Mouse (Mus musculus): ENCODE results near the gene Prnd. TPM values are rescaled to one million over a fixed set of nuclear protein-coding genes. Genes with fewer than 3 reads are reported as not detected.

The Prnd gene
- polyA plus RNA-seq, 1 experiment from 2014 or later: 22.7 TPM

GRCm38 (mm10) chr2:131987950-131988349, 37.3 kb downstream of the Prnd start:
- WGBS: 53% methylated on average over 3 of the region's 3 CpGs
- Histone ChIP-seq H3K27ac (ENCODE audit: low read length) (no peak overlapping the region), H3K27me3 (ENCODE audit: control insufficient read depth, insufficient read depth, low read length) (no peaks in the 10 kb centered on the region), H3K36me3 (ENCODE audit: control insufficient read depth, insufficient read depth) (no peaks in the 10 kb centered on the region), H3K4me3 (ENCODE audit: low read length) (no peak overlapping the region), H3K4me2 (ENCODE audit: low read depth, low read length) (no peak overlapping the region), H3K4me1 (ENCODE audit: control insufficient read depth, insufficient read depth, low read length) (peaks cover 5% of the 10 kb centered on the region; the same call in 1 of the 2 replicates), H3K9me3 (replicated peaks; ENCODE audit: control insufficient read depth, low read length) (no peaks in the 10 kb centered on the region), H3K9ac (ENCODE audit: low read length) (no peak overlapping the region)
- ATAC-seq (replicated peaks; ENCODE audit: extremely low read depth, insufficient read depth, low FRiP score): no peak

GRCm38 (mm10) chr2:131988550-131988949, 37.9 kb downstream of the Prnd start:
- Histone ChIP-seq H3K4me2 (ENCODE audit: low read depth, low read length) (no peak overlapping the region), H3K9me3 (replicated peaks; ENCODE audit: control insufficient read depth, low read length) (no peaks in the 10 kb centered on the region), H3K9ac (ENCODE audit: low read length) (no peak overlapping the region), H3K4me3 (ENCODE audit: low read length) (no peak overlapping the region), H3K27me3 (ENCODE audit: control insufficient read depth, insufficient read depth, low read length) (no peaks in the 10 kb centered on the region), H3K27ac (ENCODE audit: low read length) (no peak overlapping the region), H3K4me1 (ENCODE audit: control insufficient read depth, insufficient read depth, low read length) (peaks cover 8% of the 10 kb centered on the region), H3K36me3 (ENCODE audit: control insufficient read depth, insufficient read depth) (no peaks in the 10 kb centered on the region)
- 67% methylated on average over 2 of the region's 2 CpGs for WGBS
- ATAC-seq (replicated peaks; ENCODE audit: extremely low read depth, insufficient read depth, low FRiP score): no peak

GRCm38 (mm10) chr2:131992487-131992886, 41.8 kb downstream of the Prnd start:
- H3K4me1 ChIP-seq (ENCODE audit: control insufficient read depth, insufficient read depth, low read length): peaks cover 12% of the 10 kb centered on the region
- H3K9me3 ChIP-seq (replicated peaks; ENCODE audit: control insufficient read depth, low read length): no peaks in the 10 kb centered on the region
- WGBS: 84% methylated on average over 2 of the region's 2 CpGs
- H3K9ac ChIP-seq (ENCODE audit: low read length): no peak overlapping the region
- H3K27me3 ChIP-seq (ENCODE audit: control insufficient read depth, insufficient read depth, low read length): no peaks in the 10 kb centered on the region
- no peak for ATAC-seq (replicated peaks; ENCODE audit: extremely low read depth, insufficient read depth, low FRiP score)
- no peak overlapping the region for H3K27ac ChIP-seq (ENCODE audit: low read length)
- H3K36me3 ChIP-seq (ENCODE audit: control insufficient read depth, insufficient read depth): 0 out of 2 replicates have a peak, but pooled peaks cover 4% of the 10 kb centered on the region
- no peak overlapping the region for H3K4me3 ChIP-seq (ENCODE audit: low read length)
- H3K4me2 ChIP-seq (ENCODE audit: low read depth, low read length): no peak overlapping the region

- Histone ChIP-seq H3K27me3 (ENCODE audit: control insufficient read depth, insufficient read depth, low read length) (no peaks in the 10 kb centered on the region), H3K4me2 (ENCODE audit: low read depth, low read length) (peak overlapping the region; percentile 33), H3K36me3 (ENCODE audit: control insufficient read depth, insufficient read depth) (peaks cover 10% of the 10 kb centered on the region; the same call in 1 of the 2 replicates), H3K4me3 (ENCODE audit: low read length) (no peak overlapping the region), H3K4me1 (ENCODE audit: control insufficient read depth, insufficient read depth, low read length) (peaks cover 12% of the 10 kb centered on the region), H3K27ac (ENCODE audit: low read length) (no peak overlapping the region), H3K9me3 (replicated peaks; ENCODE audit: control insufficient read depth, low read length) (no peaks in the 10 kb centered on the region), H3K9ac (ENCODE audit: low read length) (no peak overlapping the region)
- 69% methylated on average over 4 of the region's 4 CpGs for WGBS
- no peak for ATAC-seq (replicated peaks; ENCODE audit: extremely low read depth, insufficient read depth, low FRiP score)
Observed at GRCm38 (mm10) chr2:131993151-131993550, 42.5 kb downstream of the Prnd start.

- peak; percentile 31; the same call in 1 of the 2 replicates for ATAC-seq (replicated peaks; ENCODE audit: extremely low read depth, insufficient read depth, low FRiP score)
- no peaks in the 10 kb centered on the region for H3K27me3 ChIP-seq (ENCODE audit: control insufficient read depth, insufficient read depth, low read length)
- peak overlapping the region; percentile 47 for H3K27ac ChIP-seq (ENCODE audit: low read length)
- peak overlapping the region; percentile 33 for H3K4me2 ChIP-seq (ENCODE audit: low read depth, low read length)
- WGBS: 37% methylated on average over 14 of the region's 14 CpGs
- H3K36me3 ChIP-seq (ENCODE audit: control insufficient read depth, insufficient read depth): peaks cover 10% of the 10 kb centered on the region; the same call in 1 of the 2 replicates
- no peak overlapping the region for H3K9ac ChIP-seq (ENCODE audit: low read length)
- H3K4me3 ChIP-seq (ENCODE audit: low read length): no peak overlapping the region
- no peaks in the 10 kb centered on the region for H3K9me3 ChIP-seq (replicated peaks; ENCODE audit: control insufficient read depth, low read length)
- H3K4me1 ChIP-seq (ENCODE audit: control insufficient read depth, insufficient read depth, low read length): peaks cover 12% of the 10 kb centered on the region
Observed at GRCm38 (mm10) chr2:131993563-131994088, 43.0 kb downstream of the Prnd start.

- 91% methylated on average over 6 of the region's 6 CpGs for WGBS
- Histone ChIP-seq H3K27me3 (ENCODE audit: control insufficient read depth, insufficient read depth, low read length) (no peaks in the 10 kb centered on the region), H3K36me3 (ENCODE audit: control insufficient read depth, insufficient read depth) (peaks cover 10% of the 10 kb centered on the region; the same call in 1 of the 2 replicates), H3K9ac (ENCODE audit: low read length) (no peak overlapping the region), H3K27ac (ENCODE audit: low read length) (no peak overlapping the region), H3K9me3 (replicated peaks; ENCODE audit: control insufficient read depth, low read length) (no peaks in the 10 kb centered on the region), H3K4me1 (ENCODE audit: control insufficient read depth, insufficient read depth, low read length) (peaks cover 12% of the 10 kb centered on the region), H3K4me3 (ENCODE audit: low read length) (no peak overlapping the region), H3K4me2 (ENCODE audit: low read depth, low read length) (no peak overlapping the region)
- ATAC-seq (replicated peaks; ENCODE audit: extremely low read depth, insufficient read depth, low FRiP score): no peak
Observed at GRCm38 (mm10) chr2:131994971-131995370, 44.3 kb downstream of the Prnd start.

GRCm38 (mm10) chr2:131995742-131996141, 45.1 kb downstream of the Prnd start:
- Histone ChIP-seq H3K4me2 (ENCODE audit: low read depth, low read length) (no peak overlapping the region), H3K27me3 (ENCODE audit: control insufficient read depth, insufficient read depth, low read length) (no peaks in the 10 kb centered on the region), H3K4me3 (ENCODE audit: low read length) (no peak overlapping the region), H3K36me3 (ENCODE audit: control insufficient read depth, insufficient read depth) (peaks cover 10% of the 10 kb centered on the region; the same call in 1 of the 2 replicates), H3K9ac (ENCODE audit: low read length) (no peak overlapping the region), H3K4me1 (ENCODE audit: control insufficient read depth, insufficient read depth, low read length) (peaks cover 12% of the 10 kb centered on the region), H3K9me3 (replicated peaks; ENCODE audit: control insufficient read depth, low read length) (no peaks in the 10 kb centered on the region), H3K27ac (ENCODE audit: low read length) (no peak overlapping the region)
- WGBS: 86% methylated on average over 12 of the region's 12 CpGs
- ATAC-seq (replicated peaks; ENCODE audit: extremely low read depth, insufficient read depth, low FRiP score): no peak

GRCm38 (mm10) chr2:131996369-131996768, 45.7 kb downstream of the Prnd start:
- peaks cover 12% of the 10 kb centered on the region for H3K4me1 ChIP-seq (ENCODE audit: control insufficient read depth, insufficient read depth, low read length)
- H3K4me2 ChIP-seq (ENCODE audit: low read depth, low read length): no peak overlapping the region
- peaks cover 10% of the 10 kb centered on the region; the same call in 1 of the 2 replicates for H3K36me3 ChIP-seq (ENCODE audit: control insufficient read depth, insufficient read depth)
- no peaks in the 10 kb centered on the region for H3K27me3 ChIP-seq (ENCODE audit: control insufficient read depth, insufficient read depth, low read length)
- no peaks in the 10 kb centered on the region for H3K9me3 ChIP-seq (replicated peaks; ENCODE audit: control insufficient read depth, low read length)
- no peak overlapping the region for H3K4me3 ChIP-seq (ENCODE audit: low read length)
- WGBS: 74% methylated on average over 7 of the region's 7 CpGs
- no peak overlapping the region for H3K27ac ChIP-seq (ENCODE audit: low read length)
- H3K9ac ChIP-seq (ENCODE audit: low read length): no peak overlapping the region
- ATAC-seq (replicated peaks; ENCODE audit: extremely low read depth, insufficient read depth, low FRiP score): no peak

- WGBS: 35% methylated on average over 5 of the region's 5 CpGs
- Histone ChIP-seq H3K4me1 (ENCODE audit: control insufficient read depth, insufficient read depth, low read length) (peaks cover 7% of the 10 kb centered on the region), H3K27ac (ENCODE audit: low read length) (no peak overlapping the region), H3K9me3 (replicated peaks; ENCODE audit: control insufficient read depth, low read length) (no peaks in the 10 kb centered on the region), H3K9ac (ENCODE audit: low read length) (no peak overlapping the region), H3K36me3 (ENCODE audit: control insufficient read depth, insufficient read depth) (peaks cover 10% of the 10 kb centered on the region; the same call in 1 of the 2 replicates), H3K4me2 (ENCODE audit: low read depth, low read length) (no peak overlapping the region), H3K27me3 (ENCODE audit: control insufficient read depth, insufficient read depth, low read length) (no peaks in the 10 kb centered on the region), H3K4me3 (ENCODE audit: low read length) (no peak overlapping the region)
- ATAC-seq (replicated peaks; ENCODE audit: extremely low read depth, insufficient read depth, low FRiP score): no peak
Observed at GRCm38 (mm10) chr2:131997356-131997755, 46.7 kb downstream of the Prnd start.

Measured in heart, embryonic 16.5 days (tissue).